Mouse (Mus musculus) bone marrow macrophage, adult 2 months (primary cell): ENCODE measurements around the gene Ctss.

Experiments
- CTCF ChIP-seq: IDR thresholded peaks from 2 replicates; pipeline ENCODE4 v1.5.1; 2012; ENCODE audit warnings: low read depth, mild to moderate bottlenecking, low read length, moderate library complexity
- POLR2A ChIP-seq: IDR thresholded peaks from 2 replicates; pipeline ENCODE4 v1.6.1; 2012; ENCODE audit warnings: mild to moderate bottlenecking, low read depth, low read length, borderline replicate concordance

DNA sequence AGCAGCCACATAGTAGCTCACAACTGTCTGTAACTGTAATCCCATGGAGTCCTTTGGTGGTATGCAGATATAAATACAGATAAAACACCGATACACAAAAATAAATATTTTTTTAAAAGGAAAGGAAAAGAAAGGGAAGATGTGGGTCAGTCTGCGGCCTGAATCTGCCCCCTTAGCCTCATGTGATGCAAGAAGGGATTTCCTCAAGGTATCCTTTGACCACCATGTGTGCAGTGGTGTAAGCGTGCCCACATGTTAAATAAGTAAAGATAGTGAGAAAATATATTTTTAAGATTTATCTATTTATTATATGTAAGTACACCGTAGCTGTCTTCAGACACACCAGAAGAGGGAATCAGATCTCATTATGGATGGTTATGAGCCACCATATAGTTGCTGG, 13.3 kb downstream of the Ctss start:
- TF ChIP-seq CTCF (no peak), POLR2A (no peak)
